Mouse (Mus musculus) liver (tissue): ENCODE results near the gene Slc8a2.

Experiments used
- DNase-seq: peaks from one replicate; pipeline ENCODE4 v3.0.0-alpha.2; 2020; ENCODE audit warnings: mixed read lengths

The Slc8a2 gene

DNA sequence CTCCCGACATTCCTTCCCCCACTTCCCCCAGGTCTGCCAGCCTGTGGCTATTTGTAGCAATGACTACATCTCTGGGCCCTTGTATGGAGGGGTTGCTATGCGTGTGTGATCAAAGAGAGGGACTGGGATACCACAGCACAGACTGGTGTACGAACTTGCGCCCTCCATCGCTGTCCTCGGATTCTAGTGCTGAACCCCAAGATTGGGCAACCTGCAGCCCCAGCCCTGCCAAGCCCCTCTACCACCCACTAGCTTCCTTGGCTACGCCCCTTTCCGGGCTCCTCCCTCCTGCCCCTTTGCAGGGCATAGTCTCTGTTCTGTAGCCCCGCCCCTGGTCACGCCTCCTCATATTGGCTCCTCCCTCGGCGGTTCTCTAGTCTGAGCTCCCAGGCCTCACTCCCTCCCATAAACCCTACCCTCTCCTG lies at the start of gene Slc8a2:
Gene Slc8a2, plus strand, starts transcription at position 406 of the 425 bp plus-strand sequence.
- peak; percentile 81 for DNase-seq

DNA sequence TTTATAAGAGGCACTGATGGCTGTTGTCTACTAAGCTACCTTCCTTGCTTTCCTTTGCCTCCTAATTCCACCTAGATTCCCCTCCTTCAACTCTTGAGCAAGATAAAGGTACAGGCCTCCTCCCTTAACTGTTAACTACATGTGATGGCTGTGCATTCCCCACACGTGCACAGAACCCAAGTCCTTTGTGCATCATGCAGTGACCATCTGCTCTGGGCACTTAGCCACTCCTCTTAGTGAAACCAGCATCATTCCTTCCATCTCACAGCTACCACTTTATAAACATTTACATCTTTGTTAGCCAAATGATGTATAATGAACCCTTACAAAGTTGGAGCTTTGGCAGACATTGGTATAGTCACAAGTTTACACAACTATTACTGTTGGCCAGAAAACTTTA lies 49.7 kb upstream of the Slc8a2 start:
- no peak for DNase-seq

DNA sequence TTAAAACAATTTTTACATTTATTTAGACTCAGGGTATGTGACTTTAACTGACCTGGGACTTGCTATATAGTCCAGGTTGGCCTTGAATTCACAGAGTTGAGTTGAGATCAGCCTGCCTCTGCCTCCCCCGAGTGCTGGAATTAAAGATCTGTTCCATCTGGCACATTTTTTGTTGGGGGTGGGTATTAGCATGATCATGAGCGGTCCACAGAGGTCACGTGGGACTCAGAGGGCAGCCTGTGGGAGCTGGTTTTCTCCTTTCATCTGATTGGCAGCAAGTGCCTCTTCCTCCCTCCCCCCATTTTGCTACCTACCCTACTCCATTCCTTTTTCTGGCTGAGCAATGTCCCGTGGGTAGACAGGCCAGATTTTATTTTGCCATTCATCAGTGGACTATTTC lies 49.0 kb upstream of the Slc8a2 start:
- DNase-seq, result no peak

DNA sequence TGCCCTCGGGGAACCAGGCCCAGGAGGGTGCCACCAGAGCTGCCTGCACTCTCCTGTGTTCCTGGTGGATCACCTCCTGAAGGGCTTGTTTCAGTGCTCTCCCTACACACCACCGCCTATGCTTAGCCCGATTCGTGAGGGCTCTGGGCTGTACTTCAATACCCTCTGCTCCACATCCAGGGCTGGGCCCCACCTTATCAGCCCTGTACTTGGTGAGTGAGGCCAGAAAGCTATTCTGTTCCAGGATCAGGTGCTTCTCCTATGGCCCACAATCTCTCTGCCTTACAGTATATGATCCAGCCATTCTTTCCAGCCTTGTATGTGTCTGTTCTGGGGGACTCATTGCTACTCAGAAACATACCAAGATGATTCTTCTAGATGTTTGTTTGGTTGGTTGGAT lies 46.3 kb upstream of the Slc8a2 start:
- DNase-seq, result no peak

DNA sequence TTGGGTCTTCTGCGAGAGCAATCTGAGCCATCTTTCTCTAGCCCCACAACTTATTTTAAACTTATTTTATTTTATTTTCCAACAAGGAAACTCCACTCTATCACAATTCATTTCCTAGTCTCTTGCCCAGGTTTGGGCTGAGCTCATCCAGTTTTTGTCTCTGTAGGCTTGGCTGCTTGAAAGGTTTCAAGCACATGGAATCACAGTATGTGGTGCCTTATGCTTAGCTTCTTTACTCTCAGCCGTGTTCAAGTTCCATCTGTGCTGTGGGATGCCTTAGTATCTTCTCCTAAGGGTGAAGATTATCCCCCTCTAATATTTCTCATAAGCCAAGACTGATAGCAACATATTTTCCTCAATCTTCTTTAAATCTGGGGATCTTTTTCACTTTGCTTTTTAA lies 42.0 kb upstream of the Slc8a2 start:
- no peak for DNase-seq

DNA sequence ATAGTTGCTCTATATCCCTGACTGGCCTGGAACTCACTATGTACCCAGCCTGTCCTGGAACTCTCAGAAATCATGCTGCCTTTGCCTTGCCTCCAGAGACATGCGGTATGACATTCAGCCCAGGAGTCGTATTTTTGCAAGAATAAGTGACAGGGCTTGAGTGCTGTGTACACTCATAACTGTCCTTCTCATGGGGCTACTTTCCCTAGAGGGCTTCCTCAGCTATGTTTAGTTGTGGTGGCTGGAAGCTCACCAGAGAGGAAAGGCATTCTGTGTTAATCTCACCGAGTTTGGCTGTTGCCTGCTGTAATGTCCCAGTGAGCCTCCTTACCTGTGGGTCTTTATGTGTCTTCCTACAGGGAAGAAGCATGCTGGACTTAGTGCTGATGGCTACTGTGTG lies 35.0 kb upstream of the Slc8a2 start:
- no peak for DNase-seq

DNA sequence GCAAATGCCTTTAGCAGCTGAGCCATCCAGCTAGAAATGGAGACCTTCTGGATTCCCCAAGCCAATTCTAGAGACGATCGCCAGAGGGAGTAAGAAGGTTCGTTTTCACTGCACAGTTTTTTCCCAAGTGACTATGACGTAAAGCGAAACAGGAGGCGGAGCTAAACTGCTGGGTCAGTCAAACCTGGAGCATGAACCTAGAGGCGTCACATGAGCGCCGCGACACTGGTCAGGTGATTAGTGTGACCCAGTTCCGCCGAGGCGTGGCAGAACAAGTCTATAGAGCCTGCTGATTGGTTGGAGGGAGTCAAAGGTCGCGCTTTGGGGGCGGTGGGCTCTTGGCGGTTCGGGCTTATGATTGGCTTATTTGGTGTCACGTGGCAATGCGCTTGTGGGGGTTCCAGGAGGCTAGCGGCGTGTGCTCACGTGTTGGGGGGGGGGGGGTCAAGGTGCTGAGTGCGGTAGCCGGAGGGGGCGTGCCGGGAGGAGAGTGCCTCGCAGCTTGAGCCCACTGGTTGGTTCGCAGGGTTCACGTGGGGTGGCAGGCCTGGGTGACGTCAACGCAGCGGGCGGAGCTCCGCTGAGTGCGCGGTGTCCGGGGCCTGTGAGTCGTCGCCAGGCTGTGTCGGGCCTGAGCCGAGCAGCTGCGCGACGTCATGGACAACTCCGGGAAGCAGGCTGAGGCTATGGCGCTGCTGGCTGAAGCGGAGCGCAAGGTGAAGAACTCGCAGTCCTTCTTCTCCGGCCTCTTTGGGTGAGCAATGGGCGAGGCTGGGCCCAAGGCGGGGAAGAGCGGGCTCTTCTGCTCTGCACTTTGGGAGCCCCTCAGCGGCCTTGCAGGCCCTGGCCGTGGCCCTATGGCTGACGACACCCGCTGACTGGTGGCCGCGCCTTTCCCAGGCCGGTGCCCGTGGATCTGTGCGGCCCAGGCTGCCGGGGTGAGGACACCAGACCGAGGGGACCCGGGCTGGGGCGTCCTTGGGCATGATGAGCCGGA lies 31.3 kb upstream of the Slc8a2 start, which contains the start of gene Napa:
Gene Napa, plus strand, starts transcription at position 438 of the 997 bp plus-strand sequence.
- DNase-seq, result peak; percentile 98

DNA sequence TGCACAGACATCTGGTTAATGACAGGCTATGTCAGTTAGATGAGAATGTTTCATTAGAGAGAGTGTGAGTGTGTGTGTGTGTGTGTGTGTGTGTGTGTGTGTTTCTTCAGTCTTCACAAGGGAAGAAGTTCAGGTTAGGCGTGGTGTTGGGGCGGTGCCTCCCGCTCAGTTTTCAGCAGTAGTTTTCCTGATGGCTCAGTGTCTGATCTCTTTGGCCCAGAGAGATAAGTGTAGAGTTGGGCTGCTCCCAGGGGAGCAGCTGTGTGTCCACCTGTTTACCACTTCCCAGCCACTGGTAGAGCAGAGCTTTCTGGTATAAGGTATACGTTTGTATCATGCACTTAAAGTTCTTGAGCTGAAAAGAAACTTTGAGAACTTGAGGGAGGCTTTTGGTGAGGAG lies 29.7 kb upstream of the Slc8a2 start:
- peak; percentile 84 for DNase-seq

DNA sequence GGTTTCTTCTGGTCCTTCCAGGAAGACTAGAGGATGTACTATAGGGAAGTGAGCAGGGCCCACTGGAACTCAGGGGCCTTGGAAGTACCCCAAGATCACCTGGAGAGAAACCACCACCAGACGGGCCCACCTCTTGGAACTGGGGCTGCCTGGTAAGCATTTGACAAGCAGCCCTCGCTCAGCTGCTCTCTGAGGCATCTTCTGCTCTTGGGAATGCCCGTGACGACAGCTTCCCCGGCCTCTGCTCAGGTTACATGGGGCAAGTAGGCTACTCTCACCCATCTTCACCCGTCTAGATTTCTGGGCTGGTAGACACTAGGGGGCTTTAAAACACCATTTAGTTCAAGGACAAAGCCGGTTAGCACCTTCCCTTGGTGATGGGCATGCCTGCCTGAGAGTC lies 28.5 kb upstream of the Slc8a2 start:
- no peak for DNase-seq

DNA sequence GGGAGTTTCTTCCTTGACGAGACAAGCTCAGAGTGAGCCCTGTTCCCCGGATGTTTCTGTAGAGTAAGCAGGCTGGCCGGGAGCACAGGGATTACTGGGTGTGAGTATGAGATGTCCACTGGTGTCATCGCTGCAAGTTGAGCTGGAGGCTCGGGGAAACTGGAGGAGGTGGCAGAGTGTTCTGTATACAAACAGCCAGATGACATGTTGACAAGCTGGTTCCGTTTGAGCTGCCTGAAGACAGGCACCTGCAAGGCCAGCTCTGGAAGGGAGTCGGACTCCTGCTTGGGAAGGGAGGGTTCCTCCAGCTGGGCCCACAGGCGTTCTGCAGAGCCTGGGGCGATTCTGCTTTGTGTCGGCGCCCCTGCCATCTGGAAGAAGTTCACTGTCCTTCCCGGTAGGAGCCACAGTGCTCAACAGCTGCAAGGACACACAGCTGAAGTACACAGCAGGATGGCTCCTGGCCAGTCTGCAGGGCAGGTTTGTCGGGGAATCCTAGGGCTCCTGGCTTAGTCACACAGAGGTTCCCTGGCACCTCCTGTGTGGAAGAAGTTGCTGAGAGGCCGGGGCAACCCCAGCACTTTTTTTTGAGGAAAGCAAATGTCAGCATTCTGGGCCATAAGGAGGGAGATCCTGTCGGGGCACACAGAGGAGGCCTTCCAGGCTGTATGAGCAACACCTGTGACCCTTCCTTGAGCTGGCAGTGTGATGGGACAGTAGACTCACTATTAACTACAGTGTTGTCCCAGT lies 27.7 kb upstream of the Slc8a2 start:
- no peak for DNase-seq

DNA sequence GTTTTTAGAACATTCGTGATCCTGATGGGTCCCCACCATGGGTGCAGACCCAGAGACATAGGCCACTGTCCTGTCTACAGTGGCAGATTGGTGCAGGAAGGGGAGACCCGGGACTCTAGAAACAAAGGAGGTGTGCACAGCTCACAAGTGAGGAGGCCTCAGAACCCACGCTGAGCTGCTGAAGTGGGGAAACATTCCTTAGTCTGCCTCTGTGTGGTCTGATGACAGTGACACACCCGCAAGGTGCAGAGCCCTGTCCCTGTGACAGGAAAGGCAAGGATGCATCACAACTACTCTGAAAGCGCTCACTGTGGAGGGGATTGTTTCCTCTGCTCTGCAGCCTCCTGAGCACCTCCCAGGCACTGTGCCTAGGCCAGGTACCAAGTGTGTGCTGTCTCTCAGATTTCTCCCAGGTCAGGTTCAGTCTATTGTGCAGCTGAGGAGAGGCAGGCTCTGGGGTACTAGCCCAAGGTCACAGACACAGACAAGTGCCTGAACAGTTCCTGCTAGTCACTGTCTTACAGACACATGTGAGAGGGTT lies 26.9 kb upstream of the Slc8a2 start:
- no peak for DNase-seq

DNA sequence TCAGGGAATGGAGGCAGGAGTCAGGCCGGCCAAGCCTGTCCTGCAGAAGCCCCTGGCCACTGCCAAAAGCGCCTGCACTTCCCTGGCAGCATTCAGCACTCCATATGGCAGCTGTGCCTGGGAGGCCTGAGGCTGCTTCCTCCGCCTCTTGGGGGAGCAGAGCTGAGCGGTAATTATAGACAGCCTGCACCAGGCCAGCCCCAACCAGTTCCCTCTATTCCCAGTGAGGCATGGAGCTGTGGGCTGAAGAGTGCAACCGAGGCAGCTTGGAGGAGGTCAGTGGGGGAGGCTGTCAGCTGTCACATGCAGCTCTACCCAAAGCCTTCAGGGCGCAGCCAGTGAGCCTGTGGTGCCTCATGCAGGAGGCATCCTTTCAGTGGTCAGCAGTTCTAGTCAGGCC lies 25.9 kb upstream of the Slc8a2 start:
- DNase-seq, result no peak

DNA sequence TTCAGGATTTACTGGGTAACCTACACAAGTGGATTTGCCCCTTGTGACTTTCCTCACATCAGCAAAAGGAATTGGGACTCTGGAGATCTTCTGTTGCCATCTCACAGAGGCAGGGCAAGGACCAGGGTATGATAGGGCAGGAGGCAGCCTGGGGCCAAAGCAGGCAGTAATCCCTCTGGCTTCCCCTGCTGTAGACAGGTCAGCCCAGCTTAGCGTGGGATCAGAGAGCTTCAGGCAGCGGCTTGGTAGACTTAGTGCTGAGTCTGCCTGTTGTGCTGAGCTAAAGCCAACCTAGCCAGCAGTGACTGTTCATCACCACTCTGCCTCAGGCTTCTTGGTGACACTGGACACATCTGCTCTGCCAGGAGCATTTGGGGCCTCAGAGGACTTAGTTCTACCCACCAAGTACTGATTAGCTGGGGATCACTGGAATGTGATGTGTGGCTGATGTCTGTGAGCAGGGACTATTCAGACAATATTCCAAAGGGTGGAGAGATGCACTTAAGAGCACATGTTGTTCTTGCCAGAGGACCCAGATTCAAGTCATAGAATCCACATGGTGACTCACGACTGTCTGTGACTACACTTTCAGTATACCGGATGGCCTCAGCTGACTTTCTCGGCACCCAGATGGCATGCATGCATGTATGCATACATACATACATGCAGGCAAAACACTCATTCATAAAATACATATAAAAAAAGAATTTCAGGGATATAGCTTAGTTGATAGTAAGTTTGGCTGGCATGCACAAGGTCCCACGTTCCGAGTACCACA lies 24.8 kb upstream of the Slc8a2 start:
- no peak for DNase-seq

DNA sequence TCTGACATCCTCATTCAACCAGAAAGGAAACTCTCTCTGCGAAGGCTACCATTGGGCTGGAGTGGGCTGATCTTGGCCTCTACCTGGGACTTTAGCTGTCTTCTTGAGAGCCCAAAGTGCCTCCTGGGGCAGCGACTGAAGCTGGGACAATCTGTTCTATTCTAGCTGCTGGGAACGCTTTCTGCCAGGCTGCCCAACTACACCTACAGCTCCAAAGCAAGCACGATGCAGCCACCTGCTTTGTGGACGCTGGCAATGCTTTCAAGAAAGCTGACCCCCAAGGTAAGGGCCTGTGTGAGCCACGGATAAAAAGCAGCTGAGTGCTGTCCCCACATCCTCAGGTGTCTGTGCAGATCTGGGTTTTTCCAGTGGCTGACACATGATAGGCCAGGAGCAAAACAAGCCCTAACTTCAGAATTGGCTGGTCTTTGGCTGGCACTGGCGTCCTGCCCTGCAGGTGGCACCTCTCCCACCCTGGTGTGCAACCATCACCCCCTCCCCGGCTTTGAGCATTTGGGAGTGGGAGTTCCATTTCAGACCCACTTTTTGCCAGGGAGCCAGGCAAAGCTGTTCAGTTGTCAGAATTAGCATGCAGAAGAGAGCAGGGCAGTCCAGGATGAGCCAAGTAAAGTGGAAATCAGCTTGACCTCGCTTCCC lies 20.6 kb upstream of the Slc8a2 start:
- DNase-seq, result no peak

DNA sequence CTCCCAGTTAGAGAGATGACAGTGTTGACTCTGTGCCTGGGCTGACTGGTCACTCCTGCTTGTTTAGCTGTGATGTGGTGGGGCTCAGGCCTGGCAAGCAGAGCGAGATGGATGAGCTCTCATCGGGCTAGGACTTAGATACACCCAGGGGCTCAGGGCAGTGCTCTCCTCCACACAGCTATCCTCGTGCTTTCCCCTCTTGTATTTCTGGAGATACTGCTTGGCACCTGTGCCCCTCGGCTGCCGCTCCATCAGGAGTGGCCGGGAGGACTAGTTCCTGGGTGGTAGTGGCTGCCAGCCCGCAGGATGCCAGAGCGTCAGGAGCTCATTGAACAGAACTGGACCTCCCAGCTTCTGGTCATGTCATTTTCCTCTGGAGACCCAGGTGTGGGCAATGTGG lies 19.5 kb upstream of the Slc8a2 start:
- DNase-seq, result no peak

DNA sequence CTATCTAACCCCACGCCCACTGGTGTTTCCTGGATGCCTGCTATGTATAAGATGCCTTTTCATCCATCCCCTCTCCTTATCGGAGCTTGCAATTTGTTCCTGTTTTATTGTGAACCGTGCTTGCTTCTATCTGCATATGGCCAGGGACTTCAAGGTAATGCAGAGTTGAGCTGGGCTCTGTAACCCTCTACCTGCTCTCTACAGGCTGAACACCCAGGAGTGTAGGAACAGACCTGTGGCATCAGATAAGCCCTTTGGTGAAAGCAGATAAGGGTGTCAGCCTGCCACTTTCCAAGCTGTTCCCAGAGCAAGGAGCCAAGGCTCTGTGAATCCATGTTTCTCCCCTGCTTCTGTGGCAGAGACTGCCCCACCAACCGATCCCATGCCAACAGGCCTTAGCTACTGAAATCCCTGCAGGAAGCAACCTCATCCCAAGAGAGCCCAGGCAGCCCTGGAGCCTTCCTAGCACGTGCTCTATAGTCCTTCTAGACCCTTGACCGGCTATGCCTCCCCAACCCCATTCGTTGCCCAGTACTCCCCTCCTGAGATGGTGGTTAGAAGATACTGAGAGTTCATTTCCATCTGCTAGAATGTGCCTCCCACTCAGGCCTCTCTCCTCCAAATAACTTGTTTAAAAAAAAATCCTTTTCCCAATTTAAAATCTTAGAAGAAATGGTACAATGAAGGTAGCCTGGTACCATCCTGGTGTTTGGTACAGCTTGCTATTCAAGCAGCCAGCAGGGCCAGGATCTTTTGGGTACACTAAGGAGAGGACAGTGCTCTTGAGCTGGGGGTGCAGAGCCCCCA lies 18.1 kb upstream of the Slc8a2 start:
- no peak for DNase-seq

DNA sequence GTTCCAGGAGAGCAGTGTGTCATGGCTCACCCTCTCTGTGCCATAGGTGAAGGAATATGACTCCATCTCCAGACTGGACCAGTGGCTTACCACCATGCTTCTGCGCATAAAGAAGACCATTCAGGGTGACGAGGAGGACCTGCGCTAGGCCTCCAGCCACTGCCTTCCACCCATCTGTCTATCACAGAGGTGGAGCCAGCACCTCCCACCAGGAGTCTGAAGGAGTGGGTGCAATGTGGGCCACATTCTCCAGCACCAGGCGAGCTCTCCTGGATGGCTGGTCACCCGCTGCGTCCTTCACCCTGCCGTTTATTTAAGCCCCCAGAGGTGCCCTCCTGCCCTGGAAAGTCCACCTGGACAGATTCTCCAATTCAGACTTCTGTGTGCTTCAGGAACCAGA lies 13.2 kb upstream of the Slc8a2 start:
- DNase-seq, result no peak

DNA sequence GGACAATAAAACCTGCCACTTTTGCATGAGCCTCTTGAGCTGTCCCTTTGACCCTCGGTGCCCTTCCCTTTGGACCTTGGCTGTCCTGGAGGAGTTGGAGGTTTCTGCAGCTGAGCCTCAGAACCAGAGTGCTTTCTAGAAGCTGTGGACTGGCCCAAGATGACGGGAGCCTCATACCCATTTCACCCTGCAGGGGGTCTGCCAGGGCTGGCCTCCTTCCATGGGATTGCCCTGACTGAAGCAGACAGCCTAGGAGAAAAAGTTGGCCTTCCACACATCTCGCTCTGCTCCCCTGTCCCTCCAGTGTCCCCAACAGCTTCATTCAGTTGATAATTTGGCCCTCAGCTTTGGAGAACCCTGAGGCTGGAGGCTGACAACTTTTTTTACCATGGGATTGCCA lies 12.5 kb upstream of the Slc8a2 start:
- DNase-seq, result no peak

DNA sequence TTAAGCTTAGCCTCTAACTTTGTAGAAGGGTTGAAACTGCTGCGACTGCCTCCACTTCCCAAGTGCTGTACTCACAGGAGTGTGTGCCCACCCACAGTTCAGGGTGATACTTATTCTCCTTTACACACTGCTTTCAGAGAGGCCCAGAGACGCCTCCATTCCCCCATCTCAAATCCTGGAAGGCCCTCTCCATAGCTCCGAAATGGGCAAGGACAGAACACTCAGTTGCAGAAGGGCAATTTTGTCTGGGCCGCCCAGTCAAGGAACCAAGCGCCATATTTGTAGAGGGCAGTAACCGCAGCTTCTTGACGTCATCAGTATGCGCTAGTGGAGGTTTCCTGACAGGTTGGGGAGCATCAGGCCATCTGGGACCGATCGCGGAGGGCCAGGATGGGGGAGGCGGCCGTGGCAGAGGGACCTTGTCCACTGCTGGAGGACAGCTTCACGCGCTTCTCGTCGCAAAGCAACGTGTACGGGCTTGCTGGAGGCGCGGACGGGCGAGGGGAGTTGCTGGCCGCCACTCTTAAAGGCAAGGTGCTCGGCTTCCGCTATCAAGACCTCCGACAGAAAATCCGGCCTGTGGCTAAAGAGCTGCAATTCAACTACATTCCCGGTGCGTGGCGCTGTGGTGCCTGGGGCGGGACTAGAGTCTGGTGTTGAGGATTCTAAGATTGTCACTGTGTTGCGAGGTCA lies 9.9 kb upstream of the Slc8a2 start, which contains the start of gene Kptn:
Gene Kptn, plus strand, starts transcription at position 327 of the 693 bp plus-strand sequence.
- DNase-seq, result peak; percentile 88

DNA sequence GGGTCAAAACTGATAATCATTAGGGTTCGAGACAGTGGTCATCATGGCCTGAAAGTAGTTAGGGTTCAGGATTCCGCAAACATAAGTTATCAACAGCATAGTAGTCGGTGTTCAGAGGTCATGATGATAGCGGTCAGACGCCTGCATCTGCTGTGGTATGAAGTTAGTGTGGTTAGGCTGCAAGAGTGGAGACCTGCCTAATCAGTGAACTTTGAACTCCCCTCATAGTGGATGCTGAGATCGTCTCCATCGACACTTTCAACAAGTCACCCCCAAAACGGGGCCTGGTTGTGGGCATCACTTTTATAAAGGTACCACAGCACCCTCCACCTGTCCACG lies 9.4 kb upstream of the Slc8a2 start:
- DNase-seq, result no peak

DNA sequence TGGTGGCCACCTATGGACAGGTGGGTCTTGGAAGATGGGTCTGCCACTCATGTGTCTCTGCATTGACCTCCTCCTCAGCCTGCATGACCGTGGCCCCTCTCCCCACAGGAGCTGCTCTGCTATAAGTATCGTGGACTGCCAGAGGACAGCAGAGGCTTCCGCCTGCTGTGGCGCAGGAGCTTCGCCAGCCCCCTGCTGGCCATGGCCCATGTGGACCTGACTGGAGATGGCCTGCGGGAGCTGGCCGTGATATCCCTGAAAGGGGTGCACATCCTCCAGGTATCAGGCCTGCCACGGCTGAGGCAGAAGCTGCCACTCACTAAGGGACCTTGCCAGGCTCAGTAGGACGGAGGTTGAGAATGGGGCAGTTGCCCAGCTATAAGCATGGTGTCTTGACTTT lies 3.8 kb upstream of the Slc8a2 start:
- no peak for DNase-seq
